Mouse (Mus musculus): ENCODE measurements around the gene Abca4. TPM values are rescaled to one million over a fixed set of nuclear protein-coding genes. Genes with fewer than 3 reads are reported as not detected.
"Not testable (repeated sequence)": the region's sequence is repeated elsewhere in the genome, so short reads cannot be mapped to it uniquely, and the experiment has no call there.

Gene Abca4
- polyA plus RNA-seq, 1 experiment = 3.7 TPM

- TF ChIP-seq POLR2A (IDR thresholded peaks at IDR 0.05; ENCODE audit: extremely low read depth, insufficient read depth, low read length) = no peak
- TF ChIP-seq CTCF (IDR thresholded peaks at IDR 0.05; ENCODE audit: extremely low read depth, insufficient read depth, low read length) = no peak
- H3K4me1 ChIP-seq (ENCODE audit: control insufficient read depth, insufficient read depth, low read length) = peaks cover 6% of the 10 kb centered on the region; the same call in 1 of the 2 replicates
- no peak overlapping the region for H3K4me3 ChIP-seq (ENCODE audit: insufficient read depth, low read length)
- peak overlapping the region; percentile 57; the same call in 1 of the 2 replicates for H3K27ac ChIP-seq (ENCODE audit: insufficient read depth, low read length)
Observed at GRCm38 (mm10) chr3:122074334-122074733, 30.1 kb downstream of the Abca4 start.

- Histone ChIP-seq H3K4me3 (ENCODE audit: insufficient read depth, low read length) (no peak overlapping the region), H3K27ac (ENCODE audit: insufficient read depth, low read length) (no peak overlapping the region), H3K4me1 (ENCODE audit: control insufficient read depth, insufficient read depth, low read length) (peaks cover 9% of the 10 kb centered on the region; the same call in 1 of the 2 replicates)
- TF ChIP-seq CTCF (IDR thresholded peaks at IDR 0.05; ENCODE audit: extremely low read depth, insufficient read depth, low read length) = no peak
- TF ChIP-seq POLR2A (IDR thresholded peaks at IDR 0.05; ENCODE audit: extremely low read depth, insufficient read depth, low read length) = no peak
Observed at GRCm38 (mm10) chr3:122078141-122078540, 33.9 kb downstream of the Abca4 start.

- H3K4me3 ChIP-seq (ENCODE audit: insufficient read depth, low read length) = no peak overlapping the region
- TF ChIP-seq CTCF (IDR thresholded peaks at IDR 0.05; ENCODE audit: extremely low read depth, insufficient read depth, low read length) (no peak), POLR2A (IDR thresholded peaks at IDR 0.05; ENCODE audit: extremely low read depth, insufficient read depth, low read length) (no peak)
- H3K4me1 ChIP-seq (ENCODE audit: control insufficient read depth, insufficient read depth, low read length) = peaks cover 7% of the 10 kb centered on the region; the same call in 1 of the 2 replicates
- no peak overlapping the region for H3K27ac ChIP-seq (ENCODE audit: insufficient read depth, low read length)
Observed at GRCm38 (mm10) chr3:122079172-122079571, 34.9 kb downstream of the Abca4 start.

- H3K4me3 ChIP-seq (ENCODE audit: insufficient read depth, low read length); H3K4me1 ChIP-seq (ENCODE audit: control insufficient read depth, insufficient read depth, low read length); H3K27ac ChIP-seq (ENCODE audit: insufficient read depth, low read length): not testable (repeated sequence)
Observed at GRCm38 (mm10) chr3:122081634-122082033, 37.4 kb downstream of the Abca4 start.

- TF ChIP-seq CTCF (IDR thresholded peaks at IDR 0.05; ENCODE audit: extremely low read depth, insufficient read depth, low read length) (no peak), POLR2A (IDR thresholded peaks at IDR 0.05; ENCODE audit: extremely low read depth, insufficient read depth, low read length) (no peak)
- H3K27ac ChIP-seq (ENCODE audit: insufficient read depth, low read length) = no peak overlapping the region
- peaks cover 7% of the 10 kb centered on the region; the same call in 1 of the 2 replicates for H3K4me1 ChIP-seq (ENCODE audit: control insufficient read depth, insufficient read depth, low read length)
- no peak overlapping the region for H3K4me3 ChIP-seq (ENCODE audit: insufficient read depth, low read length)
Observed at GRCm38 (mm10) chr3:122082338-122082737, 38.1 kb downstream of the Abca4 start.

GRCm38 (mm10) chr3:122085157-122085989, 41.1 kb downstream of the Abca4 start:
- H3K4me3 ChIP-seq (ENCODE audit: insufficient read depth, low read length) = no peak overlapping the region
- no peak overlapping the region for H3K27ac ChIP-seq (ENCODE audit: insufficient read depth, low read length)
- peaks cover 2% of the 10 kb centered on the region; the same call in 1 of the 2 replicates for H3K4me1 ChIP-seq (ENCODE audit: control insufficient read depth, insufficient read depth, low read length)
- no peak for TF ChIP-seq POLR2A (IDR thresholded peaks at IDR 0.05; ENCODE audit: extremely low read depth, insufficient read depth, low read length)
- TF ChIP-seq CTCF (IDR thresholded peaks at IDR 0.05; ENCODE audit: extremely low read depth, insufficient read depth, low read length) = no peak

GRCm38 (mm10) chr3:122088054-122088681, 43.9 kb downstream of the Abca4 start:
- Histone ChIP-seq H3K4me3 (ENCODE audit: insufficient read depth, low read length) (no peak overlapping the region), H3K4me1 (ENCODE audit: control insufficient read depth, insufficient read depth, low read length) (peaks cover 2% of the 10 kb centered on the region; the same call in 1 of the 2 replicates), H3K27ac (ENCODE audit: insufficient read depth, low read length) (no peak overlapping the region)
- TF ChIP-seq POLR2A (IDR thresholded peaks at IDR 0.05; ENCODE audit: extremely low read depth, insufficient read depth, low read length) = no peak
- TF ChIP-seq CTCF (IDR thresholded peaks at IDR 0.05; ENCODE audit: extremely low read depth, insufficient read depth, low read length) = no peak

GRCm38 (mm10) chr3:122090338-122090737, 46.1 kb downstream of the Abca4 start:
- Histone ChIP-seq H3K4me3 (ENCODE audit: insufficient read depth, low read length) (no peak overlapping the region), H3K4me1 (ENCODE audit: control insufficient read depth, insufficient read depth, low read length) (peaks cover 2% of the 10 kb centered on the region; the same call in 1 of the 2 replicates), H3K27ac (ENCODE audit: insufficient read depth, low read length) (no peak overlapping the region)
- TF ChIP-seq CTCF (IDR thresholded peaks at IDR 0.05; ENCODE audit: extremely low read depth, insufficient read depth, low read length) (no peak), POLR2A (IDR thresholded peaks at IDR 0.05; ENCODE audit: extremely low read depth, insufficient read depth, low read length) (no peak)

- H3K4me1 ChIP-seq (ENCODE audit: control insufficient read depth, insufficient read depth, low read length) = no peaks in the 10 kb centered on the region
- H3K4me3 ChIP-seq (ENCODE audit: insufficient read depth, low read length) = no peak overlapping the region
Observed at GRCm38 (mm10) chr3:122099713-122100112, 55.5 kb downstream of the Abca4 start.

GRCm38 (mm10) chr3:122102091-122102490, 57.8 kb downstream of the Abca4 start:
- Histone ChIP-seq H3K4me1 (ENCODE audit: control insufficient read depth, insufficient read depth, low read length) (no peaks in the 10 kb centered on the region), H3K4me3 (ENCODE audit: insufficient read depth, low read length) (no peak overlapping the region), H3K27ac (ENCODE audit: insufficient read depth, low read length) (no peak overlapping the region)
- TF ChIP-seq CTCF (IDR thresholded peaks at IDR 0.05; ENCODE audit: extremely low read depth, insufficient read depth, low read length) (no peak), POLR2A (IDR thresholded peaks at IDR 0.05; ENCODE audit: extremely low read depth, insufficient read depth, low read length) (no peak)

More at GRCm38 (mm10) chr3:122099713-122100112, 55.5 kb downstream of the Abca4 start:
- H3K27ac ChIP-seq (ENCODE audit: insufficient read depth, low read length) = no peak overlapping the region
- TF ChIP-seq POLR2A (IDR thresholded peaks at IDR 0.05; ENCODE audit: extremely low read depth, insufficient read depth, low read length) (no peak), CTCF (IDR thresholded peaks at IDR 0.05; ENCODE audit: extremely low read depth, insufficient read depth, low read length) (no peak)
